Mouse (Mus musculus): ENCODE results near the gene Pard6a.

Gene Pard6a

DNA sequence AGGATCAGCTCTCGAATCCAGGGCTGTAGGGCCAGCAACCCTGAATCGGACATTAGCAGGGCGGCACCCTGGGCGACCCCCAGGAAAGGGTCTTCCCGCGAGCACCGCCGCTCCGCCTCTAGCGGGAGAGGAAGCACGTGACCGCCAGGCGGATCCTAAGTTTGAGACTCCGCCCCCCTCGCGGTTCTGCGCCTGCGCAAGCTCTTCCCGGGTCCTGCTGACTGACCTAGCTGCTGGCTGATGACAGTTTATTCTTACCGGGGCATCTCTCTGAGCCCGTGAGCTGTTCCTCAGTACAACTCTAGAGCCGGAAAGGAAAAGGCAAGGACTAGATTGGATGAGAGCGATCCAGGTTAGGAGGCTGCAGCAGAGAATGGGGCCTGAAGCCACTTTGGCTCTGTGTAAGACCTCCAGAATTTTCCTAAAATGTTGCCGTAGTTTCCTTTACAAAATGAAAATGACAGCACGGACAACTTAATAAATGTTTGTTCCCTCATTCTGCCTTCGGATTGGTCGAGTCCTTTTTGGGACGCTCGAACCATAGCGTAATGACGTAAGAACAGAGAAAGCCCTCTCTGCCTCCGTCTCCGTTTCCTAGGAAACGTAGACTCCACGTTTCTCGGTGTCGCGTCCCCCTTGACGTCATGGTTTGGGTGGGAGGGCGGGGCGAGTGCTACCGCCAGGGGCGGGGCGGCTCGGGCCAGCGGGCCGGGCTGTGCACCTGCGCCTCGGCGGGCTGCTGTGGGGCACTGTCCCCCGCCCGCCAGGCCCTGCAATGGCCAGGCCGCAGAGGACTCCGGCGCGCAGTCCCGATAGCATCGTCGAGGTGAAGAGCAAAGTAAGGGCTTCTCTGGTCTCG lies at the start of gene Pard6a, which contains the start of gene Acd:
TSS of gene Pard6a (plus strand) at position 183 of the 859 bp plus-strand sequence.
TSS of gene Acd (minus strand) at position 137 of the 859 bp plus-strand sequence.
- peak; percentile 95 for DNase-seq

DNA sequence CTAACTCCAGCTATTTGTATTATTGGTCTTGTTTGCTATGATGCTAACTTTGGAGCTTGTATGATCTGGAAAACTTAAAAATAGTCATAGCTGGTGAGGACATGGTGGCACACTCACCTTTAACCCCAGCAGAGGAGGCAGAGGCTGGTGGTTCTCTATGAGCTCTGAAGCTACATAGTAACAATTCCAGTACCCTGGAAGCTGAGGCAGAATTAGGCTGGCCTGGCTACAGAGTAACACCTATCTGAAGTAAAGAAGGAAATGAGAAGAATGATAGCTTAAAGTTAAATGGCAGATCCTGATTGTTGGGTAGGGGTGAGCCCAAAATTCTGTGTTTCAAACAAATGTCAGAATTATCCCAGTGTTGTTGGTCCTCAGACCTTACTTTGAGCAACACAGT lies 43.3 kb upstream of the Pard6a start:
- no peak for DNase-seq

DNA sequence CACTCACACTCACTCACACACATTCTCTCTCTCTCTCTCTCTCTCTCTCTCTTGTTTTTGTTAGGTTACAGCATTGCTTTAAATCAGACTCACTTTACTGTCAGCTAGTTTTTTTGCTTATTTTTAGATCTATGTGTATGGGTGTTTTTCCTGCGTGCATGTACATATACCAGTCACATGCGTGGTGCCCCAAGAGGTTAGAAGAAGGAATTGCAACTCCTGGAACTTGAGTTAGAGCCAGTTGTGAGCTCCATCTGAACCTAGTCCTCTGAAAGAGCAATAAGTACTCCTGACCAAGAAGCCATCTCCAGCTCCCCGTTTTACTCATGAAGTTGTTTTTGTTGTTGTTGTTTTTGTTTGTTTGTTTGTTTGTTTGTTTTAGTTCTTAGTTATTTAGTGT lies 39.8 kb upstream of the Pard6a start:
- no peak for DNase-seq

DNA sequence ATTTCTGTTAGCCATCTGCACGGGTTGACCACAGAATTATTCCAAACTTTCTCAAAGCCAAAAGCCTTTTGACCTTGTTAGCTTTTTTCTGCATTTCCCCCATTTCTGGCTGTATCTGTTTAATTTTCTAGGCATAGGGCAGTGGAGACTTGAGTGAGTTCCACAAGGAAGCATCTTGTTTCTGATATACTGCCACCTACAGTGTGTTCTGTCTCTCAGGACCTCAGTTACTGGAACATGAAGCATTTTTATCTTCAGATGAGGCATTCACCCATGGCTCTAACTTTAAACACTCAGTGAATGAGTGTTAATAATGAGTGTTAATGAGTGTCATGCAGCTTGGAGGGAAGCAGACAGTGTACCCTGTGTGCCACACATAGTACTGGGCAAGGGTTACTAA lies 23.1 kb upstream of the Pard6a start:
- DNase-seq = no peak

DNA sequence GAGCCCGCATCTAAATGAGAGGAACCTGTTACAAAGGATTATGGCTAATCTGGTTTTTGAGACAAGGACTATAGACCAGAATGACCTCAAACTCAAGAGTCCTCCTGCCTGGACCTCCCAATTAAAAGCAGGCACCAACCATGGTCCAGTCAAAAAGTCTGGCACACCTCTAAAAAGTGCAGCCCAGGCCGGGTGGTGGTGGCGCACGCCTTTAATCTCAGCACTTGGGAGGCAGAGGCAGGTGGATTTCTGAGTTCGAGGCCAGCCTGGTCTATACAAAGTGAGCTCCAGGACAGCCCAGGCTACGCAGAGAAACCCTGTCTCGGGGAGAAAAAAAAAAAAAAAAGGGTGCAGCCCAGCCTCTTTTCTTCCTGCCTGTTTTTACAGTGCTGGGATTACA lies 15.6 kb upstream of the Pard6a start:
- DNase-seq = no peak

DNA sequence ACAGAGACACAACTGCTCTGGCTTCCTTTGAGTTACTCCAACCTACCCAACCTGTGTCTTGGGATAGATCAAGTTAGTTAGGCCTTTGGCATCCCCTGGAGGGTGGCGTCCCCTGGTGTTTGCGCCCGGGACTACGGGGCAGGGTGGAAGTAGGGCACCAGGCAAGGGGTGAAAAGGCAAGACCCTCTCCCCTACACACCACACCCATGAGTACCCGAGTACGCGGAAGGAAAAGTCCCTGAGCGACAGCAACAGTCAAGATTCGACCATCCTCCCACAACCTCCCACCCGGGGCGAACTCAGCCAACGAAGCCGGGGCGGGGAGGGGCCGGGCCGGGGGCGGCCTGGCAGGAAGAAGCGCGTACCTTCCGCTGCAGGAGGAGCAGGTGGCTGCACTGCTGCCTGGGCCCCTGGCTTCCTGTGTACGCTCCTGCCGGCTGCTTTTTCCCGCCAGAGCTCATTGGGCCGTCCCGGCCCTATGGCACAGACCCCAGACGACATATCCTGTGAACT lies 15.1 kb upstream of the Pard6a start, which contains the start of gene Carmil2:
TSS of gene Carmil2 (plus strand) at position 479 of the 513 bp plus-strand sequence.
- DNase-seq = no peak

DNA sequence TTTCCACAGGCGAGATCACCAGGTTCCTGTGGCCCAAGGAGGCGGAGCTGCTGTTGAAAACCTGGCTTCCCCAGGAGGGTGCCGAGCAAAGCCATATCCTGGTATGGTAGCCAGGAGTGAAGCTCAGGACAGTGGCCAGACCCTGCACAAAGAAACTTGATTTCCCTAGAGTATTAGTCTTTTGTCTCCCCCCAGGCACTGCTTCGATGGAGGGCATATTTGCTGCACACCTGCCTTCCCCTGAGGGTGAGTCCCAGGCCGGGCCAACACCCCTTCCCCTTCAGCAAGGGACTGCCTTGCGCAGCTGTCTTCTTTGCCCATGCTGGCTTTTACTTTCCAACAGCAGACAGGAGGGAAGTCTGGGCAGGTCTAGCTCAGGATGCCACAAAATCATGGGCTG lies 14.4 kb upstream of the Pard6a start:
- no peak for DNase-seq

DNA sequence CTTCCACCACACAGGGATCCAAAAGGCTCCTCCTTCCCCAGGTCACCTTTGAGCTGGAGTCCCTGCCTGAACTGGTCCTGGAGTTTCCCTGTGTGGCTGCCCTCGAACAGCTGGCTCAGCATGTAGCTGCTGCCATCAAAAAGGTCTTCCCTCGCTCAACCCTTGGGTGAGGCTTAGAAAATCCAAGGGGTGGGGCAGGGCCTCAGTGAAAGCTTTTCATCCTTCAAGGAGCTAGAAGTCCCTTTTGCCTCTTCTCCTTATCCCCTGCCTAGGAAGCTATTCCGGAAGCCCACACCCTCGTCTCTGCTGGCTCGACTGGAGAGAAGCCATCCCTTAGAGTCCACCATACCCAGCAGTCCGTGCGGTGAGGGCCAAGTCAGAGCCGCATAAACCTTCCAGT lies 13.4 kb upstream of the Pard6a start:
- no peak for DNase-seq

DNA sequence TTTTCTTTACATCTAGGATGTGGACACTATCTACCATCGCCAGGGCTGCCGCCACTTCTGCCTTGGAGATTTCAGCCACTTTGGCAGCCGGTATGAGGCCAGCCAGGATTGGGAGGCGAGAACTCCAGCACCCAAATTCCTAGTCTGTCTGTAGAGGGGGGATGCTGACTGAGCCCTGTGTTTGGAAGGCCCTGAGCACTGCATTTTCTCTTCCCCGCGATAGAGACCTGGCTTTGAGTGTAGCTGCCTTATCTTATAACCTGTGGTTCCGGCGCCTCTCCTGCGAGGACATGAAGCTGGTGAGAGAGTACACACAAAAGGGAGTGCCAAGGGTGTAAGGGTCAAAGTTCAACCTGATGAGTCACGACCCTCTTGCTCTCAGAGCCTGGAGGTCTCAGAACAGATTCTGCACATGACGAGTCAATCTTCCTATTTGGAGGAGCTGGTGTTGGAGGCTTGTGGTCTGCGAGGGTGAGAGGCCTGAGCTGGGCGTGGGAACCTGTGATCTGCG lies 12.7 kb upstream of the Pard6a start:
- no peak for DNase-seq

DNA sequence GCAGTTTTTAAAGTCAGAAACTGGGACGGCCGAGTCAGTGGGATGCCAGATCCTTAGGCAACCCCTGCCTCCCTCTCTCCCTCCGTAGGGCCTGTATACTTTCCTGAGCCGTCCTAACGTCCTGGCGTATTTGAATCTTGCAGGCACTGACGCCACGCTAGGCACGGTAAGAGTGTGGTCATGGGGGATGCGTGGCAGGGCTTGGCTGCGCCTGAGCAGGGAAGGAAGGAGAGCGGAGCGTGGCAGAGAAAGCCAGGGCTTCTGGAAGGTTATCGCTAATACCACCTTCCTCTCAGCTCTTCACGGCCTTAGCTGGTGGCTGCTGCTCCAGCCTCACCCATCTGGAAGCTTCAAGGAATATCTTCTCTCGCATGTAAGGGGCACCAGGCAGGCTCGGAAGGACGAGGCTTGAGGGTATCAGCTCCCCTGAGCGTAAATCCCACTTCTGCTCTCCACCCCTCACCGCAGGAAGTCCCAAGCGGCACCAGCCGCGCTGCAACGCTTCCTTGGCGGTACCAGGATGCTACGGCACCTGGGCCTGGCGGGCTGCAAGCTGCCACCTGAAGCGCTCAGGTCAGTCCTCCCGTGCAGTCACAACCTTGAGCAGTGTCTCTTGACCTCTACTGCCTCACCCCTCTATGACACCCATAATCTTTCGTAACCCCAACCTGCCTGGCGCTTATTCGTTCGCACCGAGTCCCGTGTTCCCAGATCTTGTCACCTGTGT lies 11.5 kb upstream of the Pard6a start:
- no peak for DNase-seq

DNA sequence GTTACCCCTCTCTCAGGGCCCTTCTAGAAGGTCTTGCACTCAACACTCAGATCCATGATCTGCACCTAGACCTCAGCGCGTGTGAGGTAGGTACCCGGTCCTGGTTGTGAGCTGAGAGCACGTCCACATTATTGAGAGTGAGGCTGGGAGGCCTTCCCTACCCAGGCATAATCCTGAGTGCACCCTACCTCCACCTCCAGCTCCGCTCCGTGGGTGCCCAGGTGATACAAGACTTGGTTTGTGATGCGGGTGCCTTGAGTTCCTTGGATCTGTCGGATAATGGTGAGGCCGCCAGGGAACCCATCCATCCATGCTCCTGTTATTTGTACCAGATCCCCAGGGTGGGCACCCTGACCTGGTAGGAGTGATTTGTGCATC lies 11.0 kb upstream of the Pard6a start:
- no peak for DNase-seq

DNA sequence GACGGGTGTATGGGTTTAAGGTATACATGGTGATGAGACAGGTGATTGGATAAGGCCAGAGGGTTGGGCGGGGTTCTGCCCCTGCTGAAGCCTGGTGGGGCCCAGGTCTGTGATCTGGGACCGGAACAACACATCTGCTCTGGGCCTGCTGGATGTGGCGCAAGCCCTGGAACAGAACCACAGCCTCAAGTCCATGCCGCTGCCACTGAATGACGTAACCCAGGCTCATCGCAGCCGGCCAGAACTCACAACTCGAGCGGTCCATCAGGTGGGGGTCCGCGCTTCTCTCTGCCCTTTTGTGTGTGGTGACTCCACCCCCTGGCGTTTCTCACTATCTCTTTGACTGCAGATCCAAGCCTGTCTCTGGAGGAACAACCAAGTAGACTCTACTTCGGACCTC lies 10.0 kb upstream of the Pard6a start:
- no peak for DNase-seq

DNA sequence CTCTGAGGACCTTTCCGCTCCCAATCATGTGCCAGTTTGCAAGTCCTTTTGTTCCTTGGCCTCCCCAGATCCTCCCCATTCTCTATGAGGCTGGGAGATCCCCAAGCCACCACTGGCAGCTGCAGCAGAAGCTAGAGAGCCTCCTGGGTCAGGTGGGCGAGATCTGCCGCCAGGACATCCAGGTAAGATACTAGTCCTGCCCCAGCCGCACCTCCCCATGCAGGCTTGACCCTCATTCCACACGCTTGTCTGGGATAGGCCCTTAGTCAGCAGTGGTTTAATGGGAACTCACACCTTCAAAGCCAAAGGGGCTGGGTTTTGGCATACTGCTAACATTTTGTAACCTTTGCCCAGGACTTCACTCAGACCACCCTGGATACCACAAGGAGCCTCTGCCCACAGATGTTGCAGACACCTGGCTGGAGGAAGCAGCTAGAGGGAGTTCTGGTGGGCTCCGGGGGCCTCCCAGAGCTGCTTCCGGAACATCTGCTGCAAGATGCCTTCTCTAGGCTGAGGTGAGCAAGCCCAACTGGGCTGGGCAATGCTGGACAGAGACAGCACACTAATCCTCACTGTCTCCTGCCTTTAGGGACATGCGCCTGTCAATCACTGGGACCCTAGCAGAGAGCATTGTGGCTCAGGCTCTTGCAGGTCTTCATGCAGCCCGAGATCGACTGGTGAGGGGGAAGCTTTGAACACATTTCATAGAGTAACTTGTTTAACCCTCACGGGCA lies 8.3 kb upstream of the Pard6a start:
- no peak for DNase-seq

DNA sequence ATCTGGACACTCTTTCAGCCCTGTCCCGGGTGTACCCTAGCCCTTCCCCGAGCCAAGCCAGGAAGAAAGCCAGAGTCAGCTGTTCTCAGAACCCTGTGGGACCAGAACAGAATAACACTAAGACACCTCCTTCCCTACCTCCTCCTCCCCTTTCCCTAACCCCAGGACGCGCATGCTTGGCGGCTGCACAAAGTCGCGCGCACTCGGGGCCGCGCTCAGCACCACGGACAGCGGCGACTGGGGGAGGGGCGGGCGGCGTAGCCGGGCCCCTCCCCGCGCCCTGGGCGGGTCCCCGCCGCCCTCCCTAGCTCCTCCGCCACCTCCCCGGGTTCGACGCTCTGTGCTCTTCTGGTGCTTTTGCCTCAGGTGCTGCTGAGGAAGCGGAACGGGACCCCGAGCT lies 7.3 kb upstream of the Pard6a start:
- peak; percentile 84 for DNase-seq

DNA sequence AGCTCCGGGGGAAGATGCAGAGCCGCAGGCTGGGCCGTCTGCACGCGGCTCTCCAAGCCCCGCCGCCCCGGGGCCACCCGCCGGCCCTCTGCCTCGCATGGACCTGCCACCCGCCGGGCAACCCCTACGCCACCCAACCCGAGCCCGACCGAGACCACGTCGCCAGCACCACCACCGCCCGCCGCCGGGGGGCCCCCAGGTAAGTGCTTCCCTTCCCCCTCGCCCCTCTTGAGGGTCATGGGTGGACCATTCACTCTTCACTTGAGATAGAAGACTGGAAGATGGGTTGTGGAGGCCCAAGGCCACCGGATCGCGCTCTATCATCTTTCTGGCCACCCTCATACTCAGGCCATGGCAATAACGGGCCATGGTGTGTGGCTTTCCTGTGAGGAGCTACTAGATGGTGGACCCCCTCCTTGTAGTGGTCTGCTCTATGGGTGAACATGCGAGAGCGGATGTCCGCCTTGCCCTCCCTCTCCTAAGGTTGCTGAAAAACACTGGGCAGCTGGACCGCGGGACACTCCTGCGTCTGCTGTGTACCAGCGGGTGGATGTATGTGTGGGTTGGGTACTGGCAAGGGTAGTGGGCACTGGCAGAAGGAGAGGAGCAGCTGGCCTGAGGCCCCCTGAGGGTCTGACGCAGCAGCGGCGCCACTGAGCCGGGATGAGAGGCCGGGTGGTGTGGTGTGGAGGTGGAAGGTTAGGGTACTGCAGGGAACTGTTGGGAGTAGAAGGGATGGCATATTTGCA lies 6.7 kb upstream of the Pard6a start:
- DNase-seq = peak; percentile 65

DNA sequence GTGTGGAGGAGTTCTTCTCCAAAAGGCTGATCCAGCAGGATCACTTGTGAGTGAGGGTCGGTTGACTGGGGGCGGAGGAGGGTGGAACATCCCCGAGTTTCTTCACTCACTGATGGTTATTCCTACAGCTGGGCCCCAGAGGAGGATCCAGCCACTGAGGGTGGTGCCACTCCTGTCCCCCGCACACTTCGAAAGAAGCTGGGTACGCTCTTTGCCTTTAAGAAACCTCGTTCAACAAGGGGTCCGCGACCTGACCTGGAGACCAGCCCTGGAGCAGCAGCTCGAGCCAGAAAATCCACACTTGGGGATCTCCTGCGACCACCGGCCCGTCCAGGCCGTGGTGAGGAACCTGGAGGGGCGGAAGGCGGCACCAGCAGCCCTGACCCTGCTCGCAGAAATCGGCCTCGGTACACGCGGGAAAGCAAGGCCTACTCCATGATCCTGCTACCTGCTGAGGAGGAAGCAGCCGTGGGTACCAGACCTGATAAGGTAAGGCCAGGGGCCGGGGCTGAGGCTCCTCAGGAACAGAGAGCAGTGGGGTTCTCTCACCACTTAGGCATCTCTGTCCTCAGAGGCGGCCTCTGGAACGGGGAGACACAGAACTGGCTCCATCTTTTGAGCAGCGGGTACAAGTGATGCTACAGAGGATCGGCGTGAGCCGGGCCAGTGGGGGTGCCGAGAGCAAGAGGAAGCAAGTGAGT lies 5.7 kb upstream of the Pard6a start:
- no peak for DNase-seq

DNA sequence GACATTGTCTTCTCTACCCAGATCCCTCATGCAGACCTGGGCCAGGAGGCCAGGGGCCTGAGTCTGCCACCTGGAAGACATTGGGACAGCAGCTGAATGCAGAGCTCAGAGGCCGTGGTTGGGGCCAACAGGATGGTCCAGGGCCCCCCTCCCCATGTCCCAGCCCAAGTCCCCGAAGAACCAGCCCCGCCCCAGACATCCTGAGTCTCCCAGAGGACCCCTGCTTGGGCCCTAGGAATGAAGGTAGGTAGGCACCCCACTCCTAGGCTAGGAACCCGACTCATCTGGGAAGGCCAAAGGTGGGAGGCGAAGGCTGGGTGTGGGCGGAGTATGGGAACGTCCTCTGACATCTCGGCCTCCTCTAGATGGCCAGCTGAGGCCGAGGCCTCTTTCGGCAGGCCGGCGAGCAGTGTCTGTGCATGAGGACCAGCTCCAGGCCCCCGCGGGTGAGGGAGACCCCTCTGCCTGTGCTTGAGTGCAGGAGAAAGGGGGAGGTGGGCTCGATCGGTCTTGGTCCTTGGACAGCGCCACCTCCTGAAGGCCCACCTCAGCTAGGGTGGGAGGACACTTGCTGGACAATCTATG lies 3.7 kb upstream of the Pard6a start:
- no peak for DNase-seq

DNA sequence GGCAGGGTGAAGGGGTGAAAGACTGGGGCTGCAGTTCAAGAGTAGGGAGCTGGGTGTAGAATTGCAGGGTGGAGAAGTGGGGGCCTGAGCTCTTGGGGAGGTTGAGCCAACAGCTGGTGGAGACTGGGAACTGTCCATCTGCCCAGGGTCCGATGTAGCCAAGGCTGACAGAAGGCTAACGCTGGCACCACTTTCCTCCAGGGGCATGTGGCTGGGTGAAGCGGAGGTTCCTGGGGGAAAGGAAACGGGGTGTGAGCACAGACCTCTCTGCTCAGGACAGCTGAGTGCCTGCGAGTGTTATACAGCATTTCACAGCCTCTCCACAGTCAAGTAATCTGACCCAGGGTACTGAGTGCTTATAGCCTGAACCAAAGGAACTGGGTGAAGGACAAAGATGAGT lies 2.2 kb upstream of the Pard6a start:
- no peak for DNase-seq

DNA sequence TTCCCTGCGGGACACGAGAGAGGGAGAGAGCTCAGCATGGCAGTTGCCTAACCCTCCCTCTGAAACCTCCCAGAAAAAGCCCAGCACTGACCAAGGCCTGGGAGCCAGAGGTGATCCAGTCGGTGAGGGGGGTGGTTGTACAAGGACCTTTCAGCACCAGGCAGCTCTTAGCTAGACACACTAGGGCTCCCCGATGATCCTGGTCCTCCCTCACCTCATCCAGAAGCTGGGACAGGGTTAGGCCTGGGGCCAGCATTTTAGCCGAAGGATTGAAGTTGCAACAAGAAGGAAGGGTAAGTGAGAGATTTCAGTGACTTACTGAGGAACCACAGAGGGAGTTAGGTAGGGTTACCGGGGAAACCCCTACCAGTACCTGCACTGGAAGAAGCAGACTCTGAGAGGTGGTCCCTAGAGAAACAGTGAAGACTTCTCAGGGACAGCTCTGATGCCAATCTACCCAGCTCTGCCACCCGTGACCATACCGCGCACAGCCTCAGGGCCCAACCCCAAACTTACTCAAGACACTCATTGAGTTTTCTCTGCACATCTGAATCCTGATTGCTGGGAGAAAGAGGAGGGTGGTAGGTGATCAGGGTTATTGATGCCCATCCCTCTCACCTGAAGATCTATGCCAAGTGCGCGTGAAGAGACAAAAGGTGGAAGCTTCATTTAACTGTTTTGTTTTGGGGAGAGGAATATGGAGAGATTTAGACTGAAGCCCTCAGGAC lies 1.3 kb upstream of the Pard6a start:
- DNase-seq = no peak

DNA sequence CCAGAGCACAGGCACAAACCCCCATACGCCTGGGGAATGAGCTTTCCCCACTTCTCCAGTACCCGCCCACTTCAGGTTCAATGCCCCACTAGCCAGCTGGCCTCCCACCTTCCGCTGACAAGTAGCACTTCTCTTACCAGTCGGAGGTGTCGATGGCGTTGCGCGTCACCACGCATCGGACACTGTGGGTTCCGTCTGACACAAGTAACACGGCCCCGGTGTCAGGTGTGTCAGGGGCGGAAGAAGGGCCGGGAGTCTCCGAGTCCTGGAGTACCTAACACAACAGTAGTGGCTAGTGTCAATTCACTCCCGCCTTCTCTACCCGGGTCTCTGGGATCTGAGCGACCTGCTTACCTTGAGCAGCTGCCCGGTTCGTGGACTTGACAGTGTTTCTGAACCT lies 382 bp upstream of the Pard6a start:
- peak; percentile 51 for DNase-seq

DNA sequence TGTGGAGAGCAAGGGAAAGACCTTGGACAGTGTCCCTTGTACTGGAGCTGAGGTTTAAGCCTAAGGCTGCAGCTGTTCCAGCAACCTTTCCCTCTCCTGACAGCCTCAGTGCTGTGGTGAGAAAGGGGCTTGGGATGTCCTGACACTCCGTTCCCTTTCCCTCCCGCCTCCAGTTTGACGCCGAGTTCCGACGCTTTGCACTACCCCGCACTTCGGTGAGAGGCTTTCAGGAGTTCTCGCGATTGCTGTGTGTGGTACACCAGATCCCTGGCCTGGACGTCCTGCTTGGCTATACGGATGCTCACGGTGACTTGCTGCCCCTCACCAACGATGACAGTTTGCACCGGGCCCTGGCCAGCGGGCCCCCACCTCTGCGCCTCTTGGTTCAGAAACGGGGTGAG lies 1.1 kb downstream of the Pard6a start:
- no peak for DNase-seq
